Mouse (Mus musculus): ENCODE results near the gene Olfr1173.

- no peak for TF ChIP-seq CTCF (IDR thresholded peaks at IDR 0.05; ENCODE audit: borderline replicate concordance, insufficient read depth, low read depth, low read length)
- no peak for TF ChIP-seq POLR2A (IDR thresholded peaks at IDR 0.05; ENCODE audit: borderline replicate concordance, insufficient read depth, low read length)
These were observed 47.4 kb upstream of the Olfr1173 start, which contains the start of gene Olfr1175-ps for GRCm38 (mm10) chr2:88327115-88327514.

Data from cerebellum, adult 2 months (tissue).